Mouse (Mus musculus) midbrain, postnatal 0 days (tissue): ENCODE results near the gene Ergic1. TPM values are rescaled to one million over a fixed set of nuclear protein-coding genes. Genes with fewer than 3 reads are reported as not detected.

ENCODE experiments used
- ATAC-seq: fragments of 200-750 bp; cut with Nextera tagmentation; 2 replicates; pipeline ENCODE4 v1.8.0; 2017; ENCODE audit warnings: moderate number of reproducible peaks, mild to moderate bottlenecking, moderate TSS enrichment, moderate library complexity; ENCODE audit not compliant: low FRiP score
- DNase-seq: peaks from one replicate; pipeline ENCODE4 v3.0.0-alpha.2; 2015; ENCODE audit warnings: low spot score
- H3K27ac ChIP-seq: fragments of 300-500 bp; sonication (generic); 2 replicates; pipeline ENCODE4 v1.5.1; 2014; ENCODE audit warnings: low read depth, mild to moderate bottlenecking, low read length, mixed read lengths
- H3K27me3 ChIP-seq: fragments of 300-500 bp; sonication (generic); 2 replicates; pipeline ENCODE4 v1.6.1; 2014; ENCODE audit warnings: low read length, control low read depth, mixed read lengths; ENCODE audit not compliant: insufficient read depth
- H3K36me3 ChIP-seq: fragments of 300-500 bp; sonication (generic); 2 replicates; pipeline ENCODE4 v1.6.1; 2014; ENCODE audit warnings: low read length, control low read depth, mixed read lengths; ENCODE audit not compliant: insufficient read depth
- H3K4me1 ChIP-seq: fragments of 300-500 bp; sonication (generic); 2 replicates; pipeline ENCODE4 v1.6.1; 2014; ENCODE audit warnings: mild to moderate bottlenecking, control low read depth, antibody characterized with exemption, low read length, mixed read lengths; ENCODE audit not compliant: insufficient read depth
- H3K4me2 ChIP-seq: fragments of 300-500 bp; sonication (generic); 2 replicates; pipeline ENCODE4 v1.6.1; 2014; ENCODE audit warnings: low read depth, mild to moderate bottlenecking, low read length, mixed read lengths; ENCODE audit not compliant: poor library complexity, severe bottlenecking
- H3K4me3 ChIP-seq: fragments of 300-500 bp; sonication (generic); 2 replicates; pipeline ENCODE4 v1.5.1; 2014; ENCODE audit warnings: low read depth, mild to moderate bottlenecking, low read length, moderate library complexity
- H3K9ac ChIP-seq: fragments of 300-500 bp; sonication (generic); replicated peaks from 2 replicates; pipeline ENCODE4 v1.6.1; 2014; ENCODE audit warnings: mild to moderate bottlenecking, low read length, moderate library complexity, mixed read lengths; ENCODE audit not compliant: poor library complexity, severe bottlenecking
- H3K9me3 ChIP-seq: fragments of 300-500 bp; sonication (generic); 2 replicates; pipeline ENCODE4 v1.6.1; 2016; ENCODE audit warnings: low read length, control low read depth
- CTCF ChIP-seq: IDR thresholded peaks from 2 replicates; pipeline ENCODE4 v1.5.1; 2016; ENCODE audit warnings: antibody characterized with exemption, mild to moderate bottlenecking
- WGBS: fragments of 180-500 bp; shearing (Covaris S2); extraction: QIAGEN DNeasy Blood & Tissue Kit; methylation state at CpG from one replicate; pipeline ENCODE4 v1.1.7; 2014; 5-methylcytosine and 5-hydroxymethylcytosine counted together
- polyA plus RNA-seq: library from polyadenylated mRNA; unstranded; fragments of >200 nt; fragmentation: Nextera tagmentation; extraction: Ambion mirVana; gene quantifications from 2 replicates; pipeline ENCODE4 v1.2.1, GENCODE M21; 2015
- total RNA-seq: library from RNA; depleted of rRNA; stranded (reverse); fragments of >200 nt; gene quantifications from 2 replicates; pipeline ENCODE4 v1.2.3, GENCODE M21; 2014

Gene Ergic1
- total and polyA plus RNA-seq, 2 experiments from 2014 or later, result 99.6 to 216 TPM

DNA sequence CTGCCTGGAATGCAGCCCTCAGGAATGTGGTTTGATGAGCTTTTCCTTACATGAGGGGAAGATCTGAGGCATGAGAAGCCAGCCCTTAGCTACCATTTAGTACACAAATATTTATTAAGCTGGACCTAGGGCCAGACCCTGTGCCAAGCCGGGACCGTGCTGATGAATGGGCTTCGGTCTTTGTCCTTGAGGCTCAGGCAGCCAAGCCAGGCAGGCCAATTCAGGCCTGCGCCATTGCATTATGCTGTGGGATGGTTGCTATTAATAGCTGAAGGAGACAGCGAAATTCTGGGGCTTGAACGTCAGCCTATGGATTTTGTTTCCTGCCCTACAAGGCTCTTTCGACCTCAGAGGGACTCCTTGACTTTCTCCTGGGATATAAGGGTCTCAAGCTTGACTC lies 50.0 kb downstream of the Ergic1 start:
- H3K9me3 ChIP-seq, result no peaks in the 10 kb centered on the region
- H3K9ac ChIP-seq, result no peak overlapping the region
- 83% methylated on average over 7 of the region's 7 CpGs for WGBS
- no peak overlapping the region for H3K27ac ChIP-seq
- DNase-seq (peak; percentile 56), ATAC-seq (no peak; the same call in 1 of the 2 replicates)
- peaks cover 41% of the 10 kb centered on the region for H3K36me3 ChIP-seq
- H3K4me3 ChIP-seq, result no peak overlapping the region
- no peak overlapping the region for H3K4me2 ChIP-seq
- H3K4me1 ChIP-seq, result no peaks in the 10 kb centered on the region
- no peaks in the 10 kb centered on the region for H3K27me3 ChIP-seq
- no peak for TF ChIP-seq CTCF

DNA sequence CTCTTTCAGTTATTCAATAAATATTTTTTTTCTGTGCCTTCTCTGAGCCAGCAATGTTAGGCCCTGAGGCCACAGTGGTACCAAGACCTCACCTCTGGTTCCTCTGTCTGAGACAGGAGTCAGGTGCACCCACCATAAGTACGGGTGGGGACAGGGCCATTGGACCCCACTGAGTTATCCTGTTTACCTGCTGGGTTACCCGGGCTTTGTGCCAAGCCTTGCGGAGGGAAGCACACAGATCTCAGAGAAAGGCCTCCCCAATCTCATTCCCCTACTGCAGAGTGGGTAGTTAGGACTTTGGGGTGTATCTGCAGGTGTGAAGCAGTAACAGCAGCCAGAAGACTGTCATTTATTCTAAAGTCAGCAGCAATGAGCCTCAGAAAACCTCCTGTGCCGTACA lies 50.6 kb downstream of the Ergic1 start:
- Histone ChIP-seq H3K9ac (no peak overlapping the region), H3K4me2 (no peak overlapping the region), H3K27me3 (no peaks in the 10 kb centered on the region), H3K27ac (no peak overlapping the region), H3K36me3 (peaks cover 47% of the 10 kb centered on the region), H3K9me3 (no peaks in the 10 kb centered on the region), H3K4me3 (no peak overlapping the region), H3K4me1 (no peaks in the 10 kb centered on the region)
- DNase-seq, result no peak
- no peak for ATAC-seq
- WGBS, result 84% methylated on average over 4 of the region's 4 CpGs
- TF ChIP-seq CTCF, result no peak

- Histone ChIP-seq H3K4me2 (no peak overlapping the region), H3K27ac (no peak overlapping the region), H3K9me3 (no peaks in the 10 kb centered on the region), H3K9ac (no peak overlapping the region), H3K27me3 (no peaks in the 10 kb centered on the region), H3K4me3 (no peak overlapping the region), H3K36me3 (peaks cover 46% of the 10 kb centered on the region), H3K4me1 (no peaks in the 10 kb centered on the region)
- TF ChIP-seq CTCF, result no peak
- DNase-seq, result no peak
- ATAC-seq, result no peak
- WGBS, result 78% methylated on average over 6 of the region's 6 CpGs
These were observed 53.0 kb downstream of the Ergic1 start for GRCm38 (mm10) chr17:26614286-26614685.

DNA sequence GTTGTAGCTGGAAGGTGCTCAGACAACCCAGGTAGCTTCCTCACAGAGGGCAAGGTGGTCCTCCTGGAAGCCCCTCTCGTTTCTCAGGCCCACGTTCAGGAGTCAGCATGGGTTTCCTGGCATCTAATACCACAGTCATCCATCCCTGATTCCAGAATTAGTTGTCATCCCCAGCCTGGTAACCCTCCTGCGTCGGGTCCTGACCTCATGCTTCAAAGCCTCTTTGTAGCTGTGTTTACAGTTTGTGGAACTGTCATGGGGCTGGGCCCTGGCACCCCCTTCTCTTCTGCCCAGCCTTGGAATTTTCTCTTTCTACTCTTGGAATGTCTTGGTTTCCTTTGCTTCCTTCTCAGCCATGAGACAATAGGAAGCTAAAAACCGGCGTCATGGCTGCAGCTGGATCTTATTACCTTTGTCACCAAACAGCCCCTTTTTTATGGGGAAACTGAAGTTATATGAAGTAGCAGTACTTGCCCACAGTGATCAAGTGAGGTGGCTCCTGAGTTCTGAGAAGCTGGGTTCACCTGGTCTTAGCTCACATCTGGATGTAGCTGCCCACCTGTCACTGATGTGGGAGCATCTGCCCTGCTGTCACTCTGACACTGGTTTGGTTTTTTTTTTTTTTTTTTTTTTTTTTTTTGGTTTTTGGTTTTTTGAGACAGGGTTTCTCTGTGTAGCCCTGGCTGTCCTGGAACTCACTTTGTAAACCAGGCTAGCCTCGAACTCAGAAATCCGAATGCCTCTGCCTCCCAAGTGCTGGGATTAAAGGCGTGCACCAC lies 53.6 kb downstream of the Ergic1 start:
- Histone ChIP-seq H3K4me3 (no peak overlapping the region), H3K27me3 (no peaks in the 10 kb centered on the region), H3K9me3 (no peaks in the 10 kb centered on the region), H3K36me3 (peaks cover 43% of the 10 kb centered on the region), H3K9ac (no peak overlapping the region), H3K4me2 (no peak overlapping the region), H3K4me1 (no peaks in the 10 kb centered on the region), H3K27ac (no peak overlapping the region)
- 89% methylated on average over 9 of the region's 9 CpGs for WGBS
- TF ChIP-seq CTCF, result no peak
- no peak for ATAC-seq
- DNase-seq, result no peak

GRCm38 (mm10) chr17:26616696-26617095 lies 55.4 kb downstream of the Ergic1 start:
- ATAC-seq (no peak), DNase-seq (no peak)
- Histone ChIP-seq H3K4me2 (no peak overlapping the region), H3K4me3 (no peak overlapping the region), H3K36me3 (peaks cover 34% of the 10 kb centered on the region), H3K4me1 (no peaks in the 10 kb centered on the region), H3K9ac (no peak overlapping the region), H3K27ac (no peak overlapping the region), H3K9me3 (no peaks in the 10 kb centered on the region), H3K27me3 (no peaks in the 10 kb centered on the region)
- no peak for TF ChIP-seq CTCF
- 88% methylated on average over 2 of the region's 2 CpGs for WGBS

DNA sequence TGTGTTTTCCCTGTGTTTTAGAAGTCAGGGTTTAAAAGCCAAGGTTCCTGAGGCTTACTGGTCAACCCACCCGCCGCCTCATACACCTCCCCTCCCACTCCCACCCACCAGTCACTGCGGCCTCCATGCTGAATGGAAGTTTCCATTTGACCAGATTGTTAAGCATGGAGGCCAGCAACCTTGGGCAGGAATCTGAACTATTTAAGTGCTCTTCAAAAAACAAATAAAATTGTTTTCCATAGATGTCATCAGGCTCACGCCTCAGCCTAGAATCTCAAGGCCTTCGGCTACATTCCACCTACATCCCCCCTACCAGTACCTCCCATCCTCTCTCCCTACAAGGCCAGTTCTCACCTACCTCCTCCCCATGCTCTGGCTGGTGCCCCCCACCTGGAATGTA lies 57.2 kb downstream of the Ergic1 start:
- Histone ChIP-seq H3K27me3 (no peaks in the 10 kb centered on the region), H3K9ac (no peak overlapping the region), H3K4me3 (no peak overlapping the region), H3K27ac (no peak overlapping the region), H3K4me1 (no peaks in the 10 kb centered on the region), H3K4me2 (no peak overlapping the region), H3K36me3 (peaks cover 33% of the 10 kb centered on the region), H3K9me3 (no peaks in the 10 kb centered on the region)
- ATAC-seq, result no peak
- no peak for DNase-seq
- 93% methylated on average over 5 of the region's 5 CpGs for WGBS
- no peak for TF ChIP-seq CTCF
